Mouse (Mus musculus) kidney, postnatal 0 days (tissue): Measurements from ENCODE around the gene Jakmip3. TPM values are rescaled to one million over a fixed set of nuclear protein-coding genes. Genes with fewer than 3 reads are reported as not detected.

Experiments
- ATAC-seq: fragments of 200-750 bp; cut with Nextera tagmentation; replicated peaks from 2 replicates; pipeline ENCODE4 v1.8.0; 2017; ENCODE audit warnings: low read depth, moderate number of reproducible peaks, moderate TSS enrichment, moderate library complexity; ENCODE audit not compliant: low FRiP score
- DNase-seq: peaks from one replicate; pipeline ENCODE4 v3.0.0-alpha.2; 2016; ENCODE audit warnings: low spot score
- H3K27ac ChIP-seq: fragments of 300-500 bp; sonication (generic); 2 replicates; pipeline ENCODE4 v1.5.1; 2014; ENCODE audit warnings: mild to moderate bottlenecking
- H3K27me3 ChIP-seq: fragments of 300-500 bp; sonication (generic); 2 replicates; pipeline ENCODE4 v1.6.1; 2014; ENCODE audit warnings: low read length, mixed read lengths; ENCODE audit not compliant: insufficient read depth
- H3K36me3 ChIP-seq: fragments of 300-500 bp; sonication (generic); 2 replicates; pipeline ENCODE4 v1.6.1; 2014; ENCODE audit warnings: low read length, mixed read lengths; ENCODE audit not compliant: insufficient read depth
- H3K4me1 ChIP-seq: fragments of 300-500 bp; sonication (generic); replicated peaks from 2 replicates; pipeline ENCODE4 v1.6.1; 2014; ENCODE audit warnings: antibody characterized with exemption, low read length, mixed read lengths; ENCODE audit not compliant: insufficient read depth
- H3K4me2 ChIP-seq: fragments of 300-500 bp; sonication (generic); 2 replicates; pipeline ENCODE4 v1.6.1; 2014; ENCODE audit warnings: mild to moderate bottlenecking, low read length, moderate library complexity, mixed read lengths
- H3K4me3 ChIP-seq: fragments of 300-500 bp; sonication (generic); replicated peaks from 2 replicates; pipeline ENCODE4 v1.5.1; 2014; ENCODE audit warnings: low read depth, low read length
- H3K9ac ChIP-seq: fragments of 300-500 bp; sonication (generic); 2 replicates; pipeline ENCODE4 v1.6.1; 2014; ENCODE audit warnings: low read depth, low read length
- H3K9me3 ChIP-seq: fragments of 300-500 bp; sonication (generic); replicated peaks from 2 replicates; pipeline ENCODE4 v1.6.1; 2016; ENCODE audit warnings: low read length, inconsistent platforms, mixed read lengths
- CTCF ChIP-seq: IDR thresholded peaks from 2 replicates; pipeline ENCODE4 v1.5.1; 2016; ENCODE audit warnings: antibody characterized with exemption, low read depth, mild to moderate bottlenecking, moderate library complexity
- WGBS: fragments of 180-500 bp; shearing (Covaris S2); extraction: QIAGEN DNeasy Blood & Tissue Kit; methylation state at CpG from one replicate; pipeline ENCODE4 v1.1.7; 2014; 5-methylcytosine and 5-hydroxymethylcytosine counted together
- polyA plus RNA-seq: library from polyadenylated mRNA; unstranded; fragments of >200 nt; fragmentation: Nextera tagmentation; extraction: Ambion mirVana; gene quantifications from 2 replicates; pipeline ENCODE4 v1.2.1, GENCODE M21; 2015

Gene Jakmip3
- polyA plus RNA-seq, 1 experiment from 2014 or later: 0.05 TPM

DNA sequence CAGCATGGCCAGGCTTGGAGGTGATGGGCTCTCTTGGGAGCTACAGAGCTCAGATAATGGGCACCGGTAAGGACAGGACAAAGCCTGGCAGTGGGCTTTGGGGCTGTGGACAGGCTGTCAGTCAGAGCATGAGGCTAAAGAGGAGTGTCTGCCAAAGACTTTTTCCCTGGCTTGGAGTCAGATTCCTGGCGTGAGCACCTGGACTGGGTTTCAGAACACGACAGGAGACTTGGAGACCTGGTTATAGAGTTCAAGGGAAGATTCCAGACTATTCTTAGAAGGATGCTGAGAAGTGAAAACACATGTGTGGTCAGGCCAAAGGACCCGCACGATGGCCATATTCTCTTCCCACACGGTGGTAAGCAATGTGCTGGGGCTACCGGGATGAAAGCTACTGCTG lies 165.2 kb downstream of the Jakmip3 start:
- Histone ChIP-seq H3K9me3 (no peaks in the 10 kb centered on the region), H3K27me3 (no peaks in the 10 kb centered on the region), H3K27ac (no peak overlapping the region), H3K4me2 (no peak overlapping the region), H3K9ac (no peak overlapping the region), H3K4me1 (no peaks in the 10 kb centered on the region), H3K4me3 (no peak overlapping the region), H3K36me3 (no peaks in the 10 kb centered on the region)
- no peak for DNase-seq
- TF ChIP-seq CTCF: no peak
- ATAC-seq: no peak
- 87% methylated on average over 7 of the region's 7 CpGs for WGBS

DNA sequence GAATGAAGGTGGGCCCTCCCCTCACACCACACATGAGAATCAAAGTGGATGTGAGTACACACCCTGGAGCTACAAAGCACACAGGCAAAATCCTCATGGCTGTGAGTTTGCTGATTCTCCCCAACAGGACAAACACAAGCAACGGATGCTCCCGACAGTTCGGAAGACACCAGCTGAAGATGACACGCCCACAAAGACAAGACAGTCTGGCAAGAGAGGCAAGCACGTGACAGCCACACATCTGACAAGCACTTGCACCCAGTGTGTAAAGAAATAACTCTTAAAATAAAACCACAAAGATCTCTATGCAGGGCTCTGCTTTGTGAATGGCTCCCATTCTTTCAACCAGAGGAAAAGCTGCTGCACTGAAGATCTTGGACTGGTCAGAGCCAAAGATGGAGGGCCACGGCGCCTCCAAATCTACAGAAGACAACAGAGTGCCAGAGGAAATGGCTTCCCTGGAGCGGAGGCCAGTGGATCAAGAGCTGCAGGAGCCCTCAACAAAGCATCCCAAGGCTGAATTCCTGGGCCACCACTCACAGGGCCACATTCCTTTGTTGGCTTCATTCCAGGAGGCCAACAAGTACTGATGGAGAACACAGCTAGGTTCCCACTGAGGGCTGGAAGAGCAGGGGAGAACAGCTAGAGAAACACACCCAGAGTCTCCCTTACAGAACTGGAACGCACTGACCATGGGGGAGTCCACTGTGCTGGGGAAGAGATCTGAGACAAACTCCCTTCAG lies 167.5 kb downstream of the Jakmip3 start:
- 85% methylated on average over 9 of the region's 9 CpGs for WGBS
- DNase-seq: no peak

DNA sequence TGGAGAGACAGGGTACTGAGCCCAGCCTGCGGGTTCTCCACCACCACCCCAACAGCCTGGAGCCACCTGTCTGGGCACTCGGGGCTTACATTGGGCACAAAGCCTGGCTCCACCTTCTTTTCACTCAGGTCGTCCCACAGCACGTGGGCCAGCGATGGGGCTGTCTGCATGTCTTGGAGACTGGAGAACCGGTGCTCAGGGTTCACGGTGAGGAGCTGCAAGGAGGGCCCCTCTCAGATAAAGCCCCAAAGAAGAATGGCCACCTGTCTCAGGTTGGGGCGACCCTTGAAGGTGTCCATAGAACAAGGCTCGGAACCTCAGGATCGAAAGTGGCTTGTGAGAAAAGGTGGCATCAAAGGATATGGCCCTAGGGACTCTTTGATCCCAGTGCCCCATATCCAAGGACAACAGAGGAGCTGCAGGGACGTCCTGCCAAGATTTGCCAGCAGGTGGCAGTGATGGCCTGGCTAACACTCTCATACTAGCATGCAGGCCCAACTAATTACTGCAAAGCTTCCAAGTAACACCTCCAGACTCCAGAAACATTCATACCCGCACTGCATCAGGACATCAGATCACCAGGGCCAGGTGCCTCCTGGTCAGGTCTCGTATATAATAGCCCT lies 178.7 kb downstream of the Jakmip3 start:
- peak; percentile 91 for TF ChIP-seq CTCF
- no peaks in the 10 kb centered on the region for H3K9me3 ChIP-seq
- H3K9ac ChIP-seq: no peak overlapping the region
- WGBS: 37% methylated on average over 13 of the region's 13 CpGs
- no peaks in the 10 kb centered on the region for H3K36me3 ChIP-seq
- peak; percentile 86 for DNase-seq
- no peak overlapping the region for H3K4me2 ChIP-seq
- H3K4me3 ChIP-seq: no peak overlapping the region
- no peaks in the 10 kb centered on the region for H3K27me3 ChIP-seq
- no peak overlapping the region for H3K27ac ChIP-seq
- H3K4me1 ChIP-seq: no peaks in the 10 kb centered on the region
- no peak; the same call in 1 of the 2 replicates for ATAC-seq

More for the DNA sequence above, 167.5 kb downstream of the Jakmip3 start:
- no peaks in the 10 kb centered on the region for H3K36me3 ChIP-seq
- H3K4me2 ChIP-seq: no peak overlapping the region
- no peak overlapping the region for H3K4me3 ChIP-seq
- H3K9ac ChIP-seq: no peak overlapping the region
- no peaks in the 10 kb centered on the region for H3K9me3 ChIP-seq
- no peaks in the 10 kb centered on the region for H3K4me1 ChIP-seq
- no peak for ATAC-seq
- TF ChIP-seq CTCF: no peak
- no peaks in the 10 kb centered on the region for H3K27me3 ChIP-seq
- H3K27ac ChIP-seq: no peak overlapping the region

DNA sequence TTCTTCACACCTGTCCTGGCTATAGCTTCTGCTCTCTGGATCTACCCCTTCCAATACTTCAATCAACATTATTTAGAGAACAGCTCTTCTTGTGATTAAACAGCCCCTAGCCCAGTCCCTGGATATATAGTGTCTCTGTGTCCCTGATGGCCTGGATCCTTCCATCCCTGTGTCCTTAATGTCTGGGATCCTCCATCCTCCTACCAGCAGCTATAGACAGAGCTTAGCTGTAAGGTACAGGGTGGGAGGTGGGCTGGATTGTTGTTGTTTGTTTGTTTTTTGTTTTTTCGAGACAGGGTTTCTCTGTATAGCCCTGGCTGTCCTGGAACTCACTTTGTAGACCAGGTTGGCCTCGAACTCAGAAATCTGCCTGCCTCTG lies 179.2 kb downstream of the Jakmip3 start:
- TF ChIP-seq CTCF: no peak

DNA sequence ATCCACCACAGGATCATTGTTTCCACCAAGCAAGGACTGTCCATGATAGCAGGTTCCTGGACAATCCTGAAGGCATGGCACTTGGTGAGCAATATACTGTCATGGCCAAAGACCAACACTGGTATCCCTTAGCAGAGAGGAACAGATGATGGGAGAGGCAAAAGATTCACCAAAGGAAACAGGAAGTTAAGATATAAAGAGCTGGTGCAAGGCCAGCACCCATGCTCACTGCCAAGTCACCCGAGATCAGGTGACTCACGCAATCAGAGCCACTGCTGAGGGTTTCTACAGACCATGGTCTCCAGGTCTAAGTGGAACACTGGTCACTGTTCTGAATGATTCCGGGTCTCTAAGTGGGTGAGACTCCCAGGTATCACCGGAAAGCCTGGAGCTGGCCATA lies 185.4 kb downstream of the Jakmip3 start:
- Histone ChIP-seq H3K27ac (no peak overlapping the region), H3K4me1 (no peaks in the 10 kb centered on the region), H3K36me3 (no peaks in the 10 kb centered on the region), H3K4me3 (no peak overlapping the region), H3K27me3 (no peaks in the 10 kb centered on the region), H3K9ac (no peak overlapping the region), H3K9me3 (no peaks in the 10 kb centered on the region), H3K4me2 (no peak overlapping the region)
- no peak for DNase-seq
- WGBS: 69% methylated on average over 4 of the region's 4 CpGs
- no peak for ATAC-seq
- no peak for TF ChIP-seq CTCF

More for the DNA sequence above, 179.2 kb downstream of the Jakmip3 start:
- WGBS: 65% methylated on average over 2 of the region's 2 CpGs
- no peaks in the 10 kb centered on the region for H3K4me1 ChIP-seq
- H3K9ac ChIP-seq: no peak overlapping the region
- no peaks in the 10 kb centered on the region for H3K9me3 ChIP-seq
- DNase-seq (no peak), ATAC-seq (no peak)
- H3K27ac ChIP-seq: no peak overlapping the region
- H3K4me3 ChIP-seq: no peak overlapping the region
- no peaks in the 10 kb centered on the region for H3K27me3 ChIP-seq
- H3K4me2 ChIP-seq: no peak overlapping the region
- H3K36me3 ChIP-seq: no peaks in the 10 kb centered on the region

DNA sequence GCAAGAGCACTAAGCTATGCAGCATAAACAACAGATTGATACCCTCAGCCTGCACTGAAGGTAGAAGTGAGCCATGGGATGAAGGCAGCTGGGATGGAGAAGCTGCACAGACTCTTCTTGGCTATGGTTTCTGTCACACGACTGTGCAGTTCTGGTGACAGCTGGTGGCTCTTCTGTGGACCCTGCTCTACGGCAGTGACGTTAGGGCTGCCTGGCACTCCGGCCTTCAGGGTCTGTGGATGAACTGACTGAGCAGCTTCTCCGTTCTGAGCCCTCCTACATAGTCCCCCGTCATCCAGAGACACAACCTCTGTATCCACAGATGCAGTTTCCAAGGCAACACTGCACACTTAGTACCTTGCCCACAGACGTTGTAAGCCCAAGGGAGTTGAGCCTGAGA lies 186.0 kb downstream of the Jakmip3 start:
- Histone ChIP-seq H3K36me3 (no peaks in the 10 kb centered on the region), H3K4me1 (no peaks in the 10 kb centered on the region), H3K9ac (no peak overlapping the region), H3K4me2 (no peak overlapping the region), H3K27ac (no peak overlapping the region), H3K9me3 (no peaks in the 10 kb centered on the region), H3K4me3 (no peak overlapping the region), H3K27me3 (no peaks in the 10 kb centered on the region)
- WGBS: 74% methylated on average over 7 of the region's 7 CpGs
- TF ChIP-seq CTCF: no peak
- DNase-seq: no peak
- no peak for ATAC-seq

DNA sequence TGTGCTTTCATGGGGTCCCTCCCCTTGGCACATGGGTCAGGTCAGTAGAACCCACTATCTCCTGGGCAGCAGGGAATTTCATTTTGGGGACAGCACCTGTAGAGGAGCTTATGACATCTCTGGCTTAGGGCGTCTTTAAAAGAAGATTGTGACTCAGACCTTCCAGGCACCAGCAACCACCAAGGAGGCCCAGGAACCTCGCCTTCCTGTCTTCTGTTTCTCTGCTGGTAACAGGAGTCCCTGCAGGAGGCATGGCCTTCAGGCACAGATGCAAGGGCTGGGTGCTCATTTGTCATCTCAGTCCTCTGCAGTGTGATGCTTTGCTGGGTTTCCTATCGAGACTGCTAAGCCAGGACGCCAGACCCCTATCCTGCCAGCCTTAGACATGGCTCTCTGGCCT lies 188.5 kb downstream of the Jakmip3 start:
- Histone ChIP-seq H3K4me2 (no peak overlapping the region), H3K9me3 (no peaks in the 10 kb centered on the region), H3K4me3 (no peak overlapping the region), H3K27ac (no peak overlapping the region), H3K9ac (no peak overlapping the region), H3K27me3 (no peaks in the 10 kb centered on the region), H3K4me1 (no peaks in the 10 kb centered on the region), H3K36me3 (no peaks in the 10 kb centered on the region)
- no peak for DNase-seq
- ATAC-seq: no peak
- WGBS: 82% methylated on average over 4 of the region's 4 CpGs
- no peak for TF ChIP-seq CTCF
